Mouse (Mus musculus) limb, embryonic 14.5 days (tissue): ENCODE data around the gene Pip4k2a. TPM values are rescaled to one million over a fixed set of nuclear protein-coding genes. Genes with fewer than 3 reads are reported as not detected.

ENCODE experiments used
- ATAC-seq: fragments of 200-750 bp; cut with Nextera tagmentation; 2 replicates; pipeline ENCODE4 v1.8.0; 2017; ENCODE audit warnings: low read depth, moderate number of reproducible peaks, moderate TSS enrichment; ENCODE audit not compliant: low FRiP score
- DNase-seq: peaks from one replicate; pipeline ENCODE4 v3.0.0-alpha.2; 2015; ENCODE audit warnings: low spot score
- H3K27ac ChIP-seq: fragments of 300-500 bp; sonication (generic); replicated peaks from 2 replicates; pipeline ENCODE4 v1.5.1; 2014; ENCODE audit warnings: low read depth, mild to moderate bottlenecking, low read length, moderate library complexity, mixed read lengths
- H3K27me3 ChIP-seq: fragments of 300-500 bp; sonication (generic); 2 replicates; pipeline ENCODE4 v1.6.1; 2014; ENCODE audit warnings: low read length, mixed read lengths; ENCODE audit not compliant: control insufficient read depth, insufficient read depth
- H3K36me3 ChIP-seq: fragments of 300-500 bp; sonication (generic); 2 replicates; pipeline ENCODE4 v1.6.1; 2014; ENCODE audit warnings: mild to moderate bottlenecking, low read length, moderate library complexity, mixed read lengths; ENCODE audit not compliant: control insufficient read depth, insufficient read depth
- H3K4me1 ChIP-seq: fragments of 300-500 bp; sonication (generic); 2 replicates; pipeline ENCODE4 v1.6.1; 2014; ENCODE audit warnings: antibody characterized with exemption, low read length, mixed read lengths; ENCODE audit not compliant: control insufficient read depth, insufficient read depth
- H3K4me2 ChIP-seq: fragments of 300-500 bp; sonication (generic); replicated peaks from 2 replicates; pipeline ENCODE4 v1.6.1; 2014; ENCODE audit warnings: low read depth, mild to moderate bottlenecking, low read length, moderate library complexity; ENCODE audit not compliant: severe bottlenecking
- H3K4me3 ChIP-seq: fragments of 300-500 bp; sonication (generic); replicated peaks from 2 replicates; pipeline ENCODE4 v1.5.1; 2014; ENCODE audit warnings: low read length
- H3K9ac ChIP-seq: fragments of 300-500 bp; sonication (generic); 2 replicates; pipeline ENCODE4 v1.6.1; 2014; ENCODE audit warnings: mild to moderate bottlenecking, low read depth, low read length, moderate library complexity; ENCODE audit not compliant: severe bottlenecking
- H3K9me3 ChIP-seq: fragments of 300-500 bp; sonication (generic); 2 replicates; pipeline ENCODE4 v1.6.1; 2016; ENCODE audit warnings: low read length; ENCODE audit not compliant: control insufficient read depth
- POLR2A ChIP-seq: fragments of 200-500 bp; IDR thresholded peaks from 2 replicates; pipeline ENCODE4 v1.8.0; 2012; ENCODE audit warnings: inconsistent platforms, mild to moderate bottlenecking, moderate library complexity, borderline replicate concordance; ENCODE audit not compliant: insufficient read depth, insufficient read length; ENCODE audit errors: extremely low read depth
- WGBS: fragments of 180-500 bp; shearing (Covaris S2); extraction: QIAGEN DNeasy Blood & Tissue Kit; methylation state at CpG from one replicate; pipeline ENCODE4 v1.1.7; 2014; 5-methylcytosine and 5-hydroxymethylcytosine counted together
- polyA plus RNA-seq, 2 experiments: library from polyadenylated mRNA; depleted of rRNA in 1 of 2; stranded (reverse) in 1 of 2; unstranded in 1 of 2; fragments of >200 nt; fragmentation: Nextera tagmentation in 1 of 2; extraction: Ambion mirVana in 1 of 2; gene quantifications; 2 replicates each; pipeline versions ENCODE4 v1.2.1 to v1.2.3; 2012 to 2014

Pip4k2a gene
- polyA plus RNA-seq, 2 experiments, result 12.1 to 13.2 TPM

DNA sequence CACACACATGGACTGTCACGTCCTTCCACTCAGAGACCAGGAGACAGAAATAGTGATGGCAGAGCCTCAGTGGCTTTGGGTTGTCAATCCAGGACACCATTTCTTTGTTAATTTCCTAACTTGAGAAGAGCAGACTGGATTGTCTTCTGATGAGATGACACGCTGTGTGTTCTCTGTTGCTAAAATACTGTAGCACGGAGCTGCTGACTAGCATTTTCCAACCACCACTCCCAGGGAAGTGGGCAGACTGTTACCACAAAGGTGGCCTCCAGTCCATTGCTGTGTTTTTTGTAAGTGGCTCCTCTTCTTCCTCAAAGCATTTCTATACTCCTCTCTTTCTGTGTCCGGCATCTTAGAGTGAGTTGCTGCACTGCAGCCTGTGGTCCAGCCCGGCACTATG lies 39.4 kb downstream of the Pip4k2a start:
- no peak for TF ChIP-seq POLR2A
- Histone ChIP-seq H3K4me2 (no peak overlapping the region), H3K4me1 (peaks cover 18% of the 10 kb centered on the region), H3K9ac (no peak overlapping the region), H3K36me3 (no peaks in the 10 kb centered on the region), H3K27me3 (no peaks in the 10 kb centered on the region), H3K27ac (no peak overlapping the region), H3K4me3 (no peak overlapping the region), H3K9me3 (no peaks in the 10 kb centered on the region)
- DNase-seq (no peak), ATAC-seq (no peak)
- 89% methylated on average over 5 of the region's 5 CpGs for WGBS

DNA sequence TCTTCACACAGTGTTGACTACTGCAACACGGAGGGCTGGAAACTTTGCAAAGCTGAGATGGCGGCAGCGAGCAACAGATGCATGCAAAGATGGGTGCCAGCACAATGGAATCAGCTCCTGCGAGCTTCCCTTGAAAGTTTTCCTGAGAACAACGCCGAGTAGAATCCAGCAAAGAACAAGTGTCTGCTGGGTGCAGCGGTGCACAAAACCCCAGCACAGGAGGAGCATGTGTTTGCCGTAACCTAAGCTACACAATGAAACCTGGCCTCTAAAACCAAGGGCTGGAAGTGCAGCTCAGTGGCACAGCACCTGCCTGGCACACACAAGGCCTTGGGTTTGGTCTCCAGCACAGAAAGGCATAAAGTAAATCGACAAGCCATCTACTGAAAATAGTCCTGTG lies 39.9 kb downstream of the Pip4k2a start:
- ATAC-seq (no peak), DNase-seq (no peak)
- H3K4me1 ChIP-seq, result peaks cover 21% of the 10 kb centered on the region
- no peaks in the 10 kb centered on the region for H3K27me3 ChIP-seq
- H3K4me3 ChIP-seq, result no peak overlapping the region
- TF ChIP-seq POLR2A, result no peak
- WGBS, result 87% methylated on average over 9 of the region's 9 CpGs
- no peak overlapping the region for H3K9ac ChIP-seq
- no peak overlapping the region for H3K4me2 ChIP-seq
- H3K27ac ChIP-seq, result no peak overlapping the region
- H3K9me3 ChIP-seq, result no peaks in the 10 kb centered on the region
- H3K36me3 ChIP-seq, result no peaks in the 10 kb centered on the region

DNA sequence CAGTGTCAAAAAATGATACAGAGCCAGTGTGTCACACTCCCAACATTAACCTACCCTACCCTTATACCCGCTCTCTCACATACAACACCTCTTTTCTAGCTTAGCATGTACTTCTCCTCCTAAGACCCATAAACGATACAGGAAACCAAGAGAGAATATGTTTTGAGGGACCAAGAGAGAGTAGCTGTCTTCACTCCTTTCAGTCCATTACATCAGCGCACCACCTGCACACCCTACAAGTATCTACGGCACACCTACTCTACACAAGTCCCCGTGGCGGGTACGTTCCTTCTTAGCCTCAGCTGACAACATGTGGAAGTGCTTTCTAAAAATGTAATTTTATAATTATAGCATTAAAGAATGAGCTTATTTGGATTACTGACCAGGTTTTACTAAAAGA lies 40.5 kb downstream of the Pip4k2a start:
- Histone ChIP-seq H3K4me2 (no peak overlapping the region), H3K4me1 (peaks cover 24% of the 10 kb centered on the region), H3K36me3 (no peaks in the 10 kb centered on the region), H3K9ac (no peak overlapping the region), H3K27me3 (no peaks in the 10 kb centered on the region), H3K9me3 (no peaks in the 10 kb centered on the region), H3K27ac (no peak overlapping the region), H3K4me3 (no peak overlapping the region)
- no peak for TF ChIP-seq POLR2A
- WGBS, result 85% methylated on average over 7 of the region's 7 CpGs
- no peak for ATAC-seq
- no peak for DNase-seq

DNA sequence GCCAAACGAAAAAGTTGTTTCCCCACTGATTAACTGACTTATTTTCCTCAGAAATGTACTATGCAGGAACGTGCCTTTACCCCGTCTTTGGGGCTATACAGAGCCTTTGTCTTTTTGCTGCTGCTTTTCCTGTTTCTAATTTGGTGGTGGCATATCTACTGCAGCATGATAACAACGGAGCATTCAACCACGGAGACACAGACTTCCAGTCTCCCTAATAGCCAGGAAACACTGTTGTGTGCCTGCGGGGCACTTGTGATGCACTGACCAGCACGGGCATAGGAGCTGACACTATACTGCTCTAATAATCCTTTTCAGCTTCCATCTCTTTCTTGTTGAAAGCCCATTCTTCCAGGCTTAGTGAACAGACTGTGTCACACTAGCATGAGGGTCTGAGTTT lies 41.0 kb downstream of the Pip4k2a start:
- Histone ChIP-seq H3K36me3 (no peaks in the 10 kb centered on the region), H3K4me2 (no peak overlapping the region), H3K4me1 (peaks cover 26% of the 10 kb centered on the region), H3K9me3 (no peaks in the 10 kb centered on the region), H3K4me3 (no peak overlapping the region), H3K9ac (no peak overlapping the region), H3K27me3 (no peaks in the 10 kb centered on the region), H3K27ac (no peak overlapping the region)
- ATAC-seq, result no peak
- 62% methylated on average over 7 of the region's 7 CpGs for WGBS
- no peak for TF ChIP-seq POLR2A
- no peak for DNase-seq

DNA sequence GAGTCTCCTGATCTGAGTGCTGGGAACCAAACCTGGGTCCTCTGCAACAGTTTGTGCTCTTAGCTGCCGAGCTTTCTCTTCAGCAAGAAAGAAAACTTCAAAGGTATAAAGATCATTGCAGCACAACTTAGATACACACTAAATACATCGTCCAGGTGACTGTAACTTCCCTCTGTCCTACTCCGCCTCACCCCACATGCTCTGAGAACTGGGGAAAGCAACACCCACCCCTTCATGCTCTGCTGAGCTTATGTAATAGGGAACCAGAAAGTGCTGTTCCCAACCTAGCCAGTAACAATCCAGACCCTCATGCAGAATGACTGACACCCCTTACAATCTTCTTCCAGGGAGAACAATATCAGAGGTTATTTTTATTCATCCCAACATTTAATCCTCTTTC lies 41.5 kb downstream of the Pip4k2a start:
- H3K4me1 ChIP-seq, result peaks cover 25% of the 10 kb centered on the region
- H3K27me3 ChIP-seq, result no peaks in the 10 kb centered on the region
- H3K4me3 ChIP-seq, result no peak overlapping the region
- WGBS, result 91% methylated on average over 3 of the region's 3 CpGs
- DNase-seq (no peak), ATAC-seq (no peak)
- no peaks in the 10 kb centered on the region for H3K36me3 ChIP-seq
- no peak overlapping the region for H3K4me2 ChIP-seq
- TF ChIP-seq POLR2A, result no peak
- H3K9me3 ChIP-seq, result no peaks in the 10 kb centered on the region
- no peak overlapping the region for H3K9ac ChIP-seq
- H3K27ac ChIP-seq, result no peak overlapping the region

DNA sequence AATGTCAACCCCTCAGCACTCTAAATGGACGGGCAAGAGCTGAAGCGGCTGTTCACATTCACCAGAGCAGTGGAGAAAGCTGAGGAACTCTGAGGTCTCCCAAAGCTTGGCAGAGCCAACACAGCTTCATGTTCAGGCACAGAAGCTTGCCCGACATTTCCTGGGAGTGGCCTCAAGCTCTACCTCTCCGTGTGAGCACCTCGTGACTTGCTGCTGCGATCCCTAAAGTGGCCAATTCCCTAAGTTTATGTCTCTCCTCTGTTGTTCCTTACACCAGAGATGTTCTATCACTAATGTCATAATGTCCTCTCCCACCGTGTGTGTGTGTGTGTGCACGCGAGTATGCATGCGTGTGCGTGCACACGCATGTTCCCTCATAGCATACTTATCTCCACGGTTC lies 42.3 kb downstream of the Pip4k2a start:
- no peak for TF ChIP-seq POLR2A
- H3K9me3 ChIP-seq, result no peaks in the 10 kb centered on the region
- no peak overlapping the region for H3K4me3 ChIP-seq
- peaks cover 18% of the 10 kb centered on the region for H3K4me1 ChIP-seq
- ATAC-seq (no peak), DNase-seq (no peak)
- no peak overlapping the region for H3K27ac ChIP-seq
- no peaks in the 10 kb centered on the region for H3K27me3 ChIP-seq
- no peak overlapping the region for H3K4me2 ChIP-seq
- 82% methylated on average over 13 of the region's 13 CpGs for WGBS
- H3K36me3 ChIP-seq, result no peaks in the 10 kb centered on the region
- no peak overlapping the region for H3K9ac ChIP-seq
